Mouse (Mus musculus): Measurements from ENCODE around the gene Msrb3. TPM values are rescaled to one million over a fixed set of nuclear protein-coding genes. Genes with fewer than 3 reads are reported as not detected.

The Msrb3 gene
- polyA plus RNA-seq, 1 experiment from 2014 or later = 8.2 TPM

GRCm38 (mm10) chr10:120810053-120810696, 88.7 kb downstream of the Msrb3 start:
- 26% methylated on average over 14 of the region's 14 CpGs for WGBS
- no peak for ATAC-seq (replicated peaks; ENCODE audit: low FRiP score)
- Histone ChIP-seq H3K9me3 (ENCODE audit: control insufficient read depth, low read length) (no peaks in the 10 kb centered on the region), H3K9ac (ENCODE audit: low read length) (no peak overlapping the region), H3K4me1 (replicated peaks; ENCODE audit: control insufficient read depth, insufficient read depth, low read length) (peaks cover 20% of the 10 kb centered on the region), H3K4me3 (ENCODE audit: low read depth, low read length) (no peak overlapping the region), H3K27ac (ENCODE audit: low read depth, low read length) (peak overlapping the region; percentile 63), H3K4me2 (ENCODE audit: low read depth, low read length, severe bottlenecking) (no peak overlapping the region), H3K27me3 (ENCODE audit: control insufficient read depth, insufficient read depth, low read length) (no peaks in the 10 kb centered on the region), H3K36me3 (ENCODE audit: control insufficient read depth, insufficient read depth, low read length) (no peaks in the 10 kb centered on the region)
- no peak for DNase-seq (ENCODE audit: low spot score)

- ATAC-seq (replicated peaks; ENCODE audit: low FRiP score) = no peak
- WGBS = 90% methylated on average over 4 of the region's 4 CpGs
- Histone ChIP-seq H3K4me3 (ENCODE audit: low read depth, low read length) (no peak overlapping the region), H3K27ac (ENCODE audit: low read depth, low read length) (no peak overlapping the region), H3K36me3 (ENCODE audit: control insufficient read depth, insufficient read depth, low read length) (no peaks in the 10 kb centered on the region), H3K27me3 (ENCODE audit: control insufficient read depth, insufficient read depth, low read length) (no peaks in the 10 kb centered on the region), H3K9ac (ENCODE audit: low read length) (no peak overlapping the region), H3K4me2 (ENCODE audit: low read depth, low read length, severe bottlenecking) (no peak overlapping the region), H3K4me1 (replicated peaks; ENCODE audit: control insufficient read depth, insufficient read depth, low read length) (peaks cover 20% of the 10 kb centered on the region), H3K9me3 (ENCODE audit: control insufficient read depth, low read length) (no peaks in the 10 kb centered on the region)
- DNase-seq (ENCODE audit: low spot score) = no peak
These were observed 90.7 kb downstream of the Msrb3 start for GRCm38 (mm10) chr10:120808167-120808566.

DNA sequence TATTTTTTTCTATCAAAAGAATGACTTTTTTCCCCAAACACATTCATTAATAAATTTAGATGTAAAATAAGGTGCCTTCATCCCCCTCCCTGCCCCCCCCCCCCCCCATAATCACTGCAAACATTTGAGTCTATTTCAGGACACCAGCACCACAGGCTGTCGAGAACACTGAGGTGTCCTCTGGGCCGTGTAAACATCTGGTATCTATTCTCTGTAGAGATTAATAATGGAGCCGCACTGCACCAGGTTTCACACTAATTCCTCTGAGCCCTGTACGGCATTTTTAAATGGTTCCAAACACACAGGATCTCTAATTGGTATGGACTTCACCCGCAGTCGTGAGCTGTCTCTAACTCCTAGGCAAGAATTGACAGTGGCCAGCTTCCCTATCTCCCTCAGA, 97.8 kb downstream of the Msrb3 start:
- ATAC-seq (replicated peaks; ENCODE audit: low FRiP score) = no peak
- H3K4me3 ChIP-seq (ENCODE audit: low read depth, low read length) = no peak overlapping the region
- WGBS = 44% methylated on average over 6 of the region's 6 CpGs
- no peaks in the 10 kb centered on the region for H3K36me3 ChIP-seq (ENCODE audit: control insufficient read depth, insufficient read depth, low read length)
- H3K4me1 ChIP-seq (replicated peaks; ENCODE audit: control insufficient read depth, insufficient read depth, low read length) = 0 out of 2 replicates have a peak, but pooled peaks cover 3% of the 10 kb centered on the region
- H3K9ac ChIP-seq (ENCODE audit: low read length) = no peak overlapping the region; the same call in 1 of the 2 replicates
- no peaks in the 10 kb centered on the region; the same call in 1 of the 2 replicates for H3K9me3 ChIP-seq (ENCODE audit: control insufficient read depth, low read length)
- no peak overlapping the region for H3K27ac ChIP-seq (ENCODE audit: low read depth, low read length)
- H3K4me2 ChIP-seq (ENCODE audit: low read depth, low read length, severe bottlenecking) = no peak overlapping the region
- no peak for DNase-seq (ENCODE audit: low spot score)
- no peaks in the 10 kb centered on the region for H3K27me3 ChIP-seq (ENCODE audit: control insufficient read depth, insufficient read depth, low read length)

DNA sequence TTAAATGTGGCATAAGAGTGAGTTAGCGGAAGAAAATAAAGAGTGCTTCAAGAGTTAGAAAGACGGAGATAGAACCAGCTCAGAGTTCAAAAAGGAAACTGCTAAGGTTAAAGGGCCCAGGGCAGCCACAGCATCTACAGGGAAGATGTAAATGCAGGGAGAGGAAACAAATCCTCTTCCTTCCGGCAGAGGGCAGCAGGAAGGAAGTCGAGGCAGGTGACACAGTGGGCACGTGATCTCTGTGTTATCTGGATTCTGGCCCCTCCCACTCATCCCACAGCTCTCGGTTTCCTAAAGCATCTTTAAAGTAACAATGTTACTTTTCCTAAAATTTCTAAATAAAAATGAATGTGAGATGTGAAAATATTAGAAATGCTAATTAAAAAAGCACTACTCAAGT, 99.4 kb downstream of the Msrb3 start:
- H3K36me3 ChIP-seq (ENCODE audit: control insufficient read depth, insufficient read depth, low read length) = no peaks in the 10 kb centered on the region
- H3K27ac ChIP-seq (ENCODE audit: low read depth, low read length) = no peak overlapping the region
- no peak overlapping the region for H3K9ac ChIP-seq (ENCODE audit: low read length)
- DNase-seq (ENCODE audit: low spot score) = no peak
- no peak overlapping the region for H3K4me2 ChIP-seq (ENCODE audit: low read depth, low read length, severe bottlenecking)
- H3K4me3 ChIP-seq (ENCODE audit: low read depth, low read length) = no peak overlapping the region
- 84% methylated on average over 6 of the region's 6 CpGs for WGBS
- ATAC-seq (replicated peaks; ENCODE audit: low FRiP score) = no peak
- peaks cover 5% of the 10 kb centered on the region; the same call in 1 of the 2 replicates for H3K4me1 ChIP-seq (replicated peaks; ENCODE audit: control insufficient read depth, insufficient read depth, low read length)
- H3K9me3 ChIP-seq (ENCODE audit: control insufficient read depth, low read length) = no peaks in the 10 kb centered on the region; the same call in 1 of the 2 replicates
- H3K27me3 ChIP-seq (ENCODE audit: control insufficient read depth, insufficient read depth, low read length) = no peaks in the 10 kb centered on the region

- ATAC-seq (replicated peaks; ENCODE audit: low FRiP score) (no peak), DNase-seq (ENCODE audit: low spot score) (no peak)
- Histone ChIP-seq H3K4me3 (ENCODE audit: low read depth, low read length) (no peak overlapping the region), H3K36me3 (ENCODE audit: control insufficient read depth, insufficient read depth, low read length) (no peaks in the 10 kb centered on the region), H3K4me1 (replicated peaks; ENCODE audit: control insufficient read depth, insufficient read depth, low read length) (peaks cover 2% of the 10 kb centered on the region; the same call in 1 of the 2 replicates), H3K9me3 (ENCODE audit: control insufficient read depth, low read length) (no peaks in the 10 kb centered on the region; the same call in 1 of the 2 replicates), H3K27ac (ENCODE audit: low read depth, low read length) (no peak overlapping the region), H3K4me2 (ENCODE audit: low read depth, low read length, severe bottlenecking) (no peak overlapping the region), H3K9ac (ENCODE audit: low read length) (no peak overlapping the region), H3K27me3 (ENCODE audit: control insufficient read depth, insufficient read depth, low read length) (no peaks in the 10 kb centered on the region)
- WGBS = 93% methylated on average over 4 of the region's 4 CpGs
These were observed 102.2 kb downstream of the Msrb3 start for GRCm38 (mm10) chr10:120796749-120797148.

DNA sequence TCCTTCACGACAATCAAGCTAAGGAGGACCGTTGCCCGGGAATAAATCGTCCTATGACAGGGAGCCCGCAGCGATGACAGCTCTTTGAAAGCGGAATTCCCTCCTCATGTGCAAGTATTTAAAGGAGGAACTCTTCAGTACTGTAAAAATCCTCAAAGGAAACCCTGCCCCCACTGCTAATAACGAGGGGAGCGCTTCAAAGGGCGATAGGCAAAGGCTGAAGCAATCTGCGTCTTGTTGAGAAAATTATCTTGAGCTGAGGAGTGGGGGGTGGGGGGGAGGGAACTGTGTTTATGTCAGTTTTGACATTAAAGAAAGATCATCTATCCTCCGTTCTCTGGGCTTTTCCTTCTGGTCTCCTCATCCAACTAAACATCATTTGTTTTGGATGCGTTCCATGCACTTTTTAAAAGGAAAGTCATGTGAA, 104.5 kb downstream of the Msrb3 start:
- 57% methylated on average over 13 of the region's 13 CpGs for WGBS
- no peaks in the 10 kb centered on the region for H3K36me3 ChIP-seq (ENCODE audit: control insufficient read depth, insufficient read depth, low read length)
- peaks cover 2% of the 10 kb centered on the region; the same call in 1 of the 2 replicates for H3K4me1 ChIP-seq (replicated peaks; ENCODE audit: control insufficient read depth, insufficient read depth, low read length)
- no peak overlapping the region; the same call in 1 of the 2 replicates for H3K9ac ChIP-seq (ENCODE audit: low read length)
- DNase-seq (ENCODE audit: low spot score) = no peak
- H3K27ac ChIP-seq (ENCODE audit: low read depth, low read length) = no peak overlapping the region
- ATAC-seq (replicated peaks; ENCODE audit: low FRiP score) = no peak
- H3K9me3 ChIP-seq (ENCODE audit: control insufficient read depth, low read length) = no peaks in the 10 kb centered on the region; the same call in 1 of the 2 replicates
- H3K4me2 ChIP-seq (ENCODE audit: low read depth, low read length, severe bottlenecking) = no peak overlapping the region
- H3K27me3 ChIP-seq (ENCODE audit: control insufficient read depth, insufficient read depth, low read length) = no peaks in the 10 kb centered on the region
- no peak overlapping the region for H3K4me3 ChIP-seq (ENCODE audit: low read depth, low read length)

DNA sequence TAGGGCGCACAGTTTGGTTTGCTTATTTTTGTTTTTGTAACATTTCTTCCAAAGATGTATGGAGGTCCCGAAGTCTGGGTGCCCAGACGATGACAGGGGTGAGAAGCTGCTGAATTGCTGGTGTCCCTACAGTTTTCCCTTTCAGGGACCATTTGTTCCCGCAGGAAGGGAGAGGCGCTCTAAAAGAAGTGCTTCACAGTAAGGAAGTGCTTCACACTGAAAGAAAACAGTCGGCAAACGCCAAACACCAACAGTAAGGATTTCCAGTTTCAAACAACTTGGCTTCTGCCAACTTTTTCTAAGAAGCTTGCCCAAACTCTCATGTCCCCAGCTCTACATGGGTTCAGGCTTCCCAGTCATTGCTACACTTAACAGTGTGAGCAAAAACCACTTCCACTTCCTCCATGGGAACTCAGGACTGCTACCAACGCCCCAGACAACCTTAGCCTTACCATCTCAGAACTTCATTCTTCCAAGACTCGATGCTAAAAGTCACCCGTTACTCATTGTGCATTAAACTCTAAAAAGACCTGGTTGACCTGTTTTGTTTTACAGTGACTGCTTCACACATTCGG, 106.6 kb downstream of the Msrb3 start:
- H3K27ac ChIP-seq (ENCODE audit: low read depth, low read length) = no peak overlapping the region
- 81% methylated on average over 11 of the region's 11 CpGs for WGBS
- H3K4me1 ChIP-seq (replicated peaks; ENCODE audit: control insufficient read depth, insufficient read depth, low read length) = peaks cover 2% of the 10 kb centered on the region; the same call in 1 of the 2 replicates
- no peak overlapping the region for H3K4me2 ChIP-seq (ENCODE audit: low read depth, low read length, severe bottlenecking)
- no peak for DNase-seq (ENCODE audit: low spot score)
- no peak for ATAC-seq (replicated peaks; ENCODE audit: low FRiP score)
- H3K4me3 ChIP-seq (ENCODE audit: low read depth, low read length) = no peak overlapping the region
- no peaks in the 10 kb centered on the region for H3K27me3 ChIP-seq (ENCODE audit: control insufficient read depth, insufficient read depth, low read length)
- H3K9me3 ChIP-seq (ENCODE audit: control insufficient read depth, low read length) = no peaks in the 10 kb centered on the region
- no peak overlapping the region for H3K9ac ChIP-seq (ENCODE audit: low read length)
- no peaks in the 10 kb centered on the region for H3K36me3 ChIP-seq (ENCODE audit: control insufficient read depth, insufficient read depth, low read length)

DNA sequence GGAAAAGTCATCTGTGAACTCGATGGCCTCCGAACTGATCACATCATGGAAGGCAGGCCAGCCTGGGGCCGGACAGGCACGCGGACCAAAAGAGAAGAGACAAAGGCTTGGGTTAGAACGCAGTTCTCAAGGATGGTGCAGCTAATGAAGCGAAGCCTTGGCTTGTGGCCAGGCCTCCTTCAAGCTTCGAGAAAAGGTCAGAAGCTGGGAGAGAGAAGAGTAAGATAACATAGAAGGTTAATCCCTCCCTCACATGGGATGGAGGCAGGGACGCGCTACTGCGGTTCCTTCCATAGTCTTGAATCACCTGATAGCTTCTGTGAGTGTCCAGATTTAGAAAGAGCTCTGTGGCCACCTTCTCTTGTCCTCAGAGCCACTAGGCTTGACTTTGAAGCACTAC, 107.5 kb downstream of the Msrb3 start:
- no peak overlapping the region for H3K4me3 ChIP-seq (ENCODE audit: low read depth, low read length)
- H3K4me2 ChIP-seq (ENCODE audit: low read depth, low read length, severe bottlenecking) = no peak overlapping the region
- ATAC-seq (replicated peaks; ENCODE audit: low FRiP score) (no peak), DNase-seq (ENCODE audit: low spot score) (no peak)
- H3K27me3 ChIP-seq (ENCODE audit: control insufficient read depth, insufficient read depth, low read length) = no peaks in the 10 kb centered on the region
- H3K9me3 ChIP-seq (ENCODE audit: control insufficient read depth, low read length) = no peaks in the 10 kb centered on the region
- H3K9ac ChIP-seq (ENCODE audit: low read length) = no peak overlapping the region
- H3K36me3 ChIP-seq (ENCODE audit: control insufficient read depth, insufficient read depth, low read length) = no peaks in the 10 kb centered on the region
- WGBS = 91% methylated on average over 11 of the region's 11 CpGs
- H3K4me1 ChIP-seq (replicated peaks; ENCODE audit: control insufficient read depth, insufficient read depth, low read length) = peaks cover 2% of the 10 kb centered on the region; the same call in 1 of the 2 replicates
- no peak overlapping the region for H3K27ac ChIP-seq (ENCODE audit: low read depth, low read length)

GRCm38 (mm10) chr10:120787202-120787601, 111.7 kb downstream of the Msrb3 start:
- no peaks in the 10 kb centered on the region for H3K27me3 ChIP-seq (ENCODE audit: control insufficient read depth, insufficient read depth, low read length)
- no peaks in the 10 kb centered on the region for H3K9me3 ChIP-seq (ENCODE audit: control insufficient read depth, low read length)
- H3K4me1 ChIP-seq (replicated peaks; ENCODE audit: control insufficient read depth, insufficient read depth, low read length) = no peaks in the 10 kb centered on the region
- no peak overlapping the region for H3K4me2 ChIP-seq (ENCODE audit: low read depth, low read length, severe bottlenecking)
- WGBS = 60% methylated on average over 10 of the region's 10 CpGs
- no peak overlapping the region for H3K4me3 ChIP-seq (ENCODE audit: low read depth, low read length)
- no peaks in the 10 kb centered on the region for H3K36me3 ChIP-seq (ENCODE audit: control insufficient read depth, insufficient read depth, low read length)
- H3K9ac ChIP-seq (ENCODE audit: low read length) = no peak overlapping the region
- no peak overlapping the region for H3K27ac ChIP-seq (ENCODE audit: low read depth, low read length)
- ATAC-seq (replicated peaks; ENCODE audit: low FRiP score) (no peak), DNase-seq (ENCODE audit: low spot score) (no peak)
